Mouse (Mus musculus): ENCODE measurements around the gene Eps15l1. TPM values are rescaled to one million over a fixed set of nuclear protein-coding genes. Genes with fewer than 3 reads are reported as not detected.
A peak's percentile ranks its signal among the peaks of the same experiment; 100 is the strongest.

Eps15l1 gene
- polyA plus RNA-seq, 1 experiment from 2014 or later, result 68.0 TPM

- H3K27ac ChIP-seq (ENCODE audit: low read length), result no peak overlapping the region
- no peaks in the 10 kb centered on the region for H3K27me3 ChIP-seq (replicated peaks; ENCODE audit: control insufficient read depth, insufficient read depth, low read length)
- H3K4me3 ChIP-seq (replicated peaks; ENCODE audit: low read length), result no peak overlapping the region
- no peaks in the 10 kb centered on the region for H3K4me1 ChIP-seq (replicated peaks; ENCODE audit: control insufficient read depth, insufficient read depth, low read length)
- no peak overlapping the region for H3K9ac ChIP-seq (replicated peaks; ENCODE audit: low read depth, low read length)
- H3K36me3 ChIP-seq (ENCODE audit: control insufficient read depth, insufficient read depth), result peaks cover 62% of the 10 kb centered on the region
- no peak overlapping the region for H3K4me2 ChIP-seq (ENCODE audit: low read length)
- 66% methylated on average over 4 of the region's 5 CpGs for WGBS
- H3K9me3 ChIP-seq (ENCODE audit: control insufficient read depth, low read length), result no peaks in the 10 kb centered on the region
- ATAC-seq, result no peak
Observed at GRCm38 (mm10) chr8:72382395-72382794, 38.9 kb downstream of the Eps15l1 start.

DNA sequence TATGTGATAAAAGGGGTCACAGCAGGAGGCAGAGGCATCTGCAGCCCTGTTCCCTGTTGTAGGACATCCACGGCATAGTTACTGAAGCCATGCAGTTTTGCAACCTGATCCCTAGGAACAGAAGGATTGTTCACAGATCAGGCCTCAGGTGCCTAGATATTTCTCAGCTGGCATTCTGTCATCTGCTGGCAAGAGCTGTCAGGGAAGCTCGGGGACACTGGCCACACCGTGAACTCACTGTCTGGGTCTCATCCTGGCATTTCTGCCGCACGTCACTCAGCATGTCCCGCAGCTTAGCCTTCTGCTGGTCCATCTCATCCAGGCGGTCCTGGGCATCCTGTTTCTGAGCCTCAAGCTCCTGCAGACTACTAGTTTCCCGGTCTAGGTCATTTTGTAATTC, 40.6 kb downstream of the Eps15l1 start:
- Histone ChIP-seq H3K9me3 (ENCODE audit: control insufficient read depth, low read length) (no peaks in the 10 kb centered on the region), H3K4me1 (replicated peaks; ENCODE audit: control insufficient read depth, insufficient read depth, low read length) (no peaks in the 10 kb centered on the region), H3K4me3 (replicated peaks; ENCODE audit: low read length) (no peak overlapping the region), H3K4me2 (ENCODE audit: low read length) (no peak overlapping the region), H3K36me3 (ENCODE audit: control insufficient read depth, insufficient read depth) (peaks cover 56% of the 10 kb centered on the region), H3K27me3 (replicated peaks; ENCODE audit: control insufficient read depth, insufficient read depth, low read length) (no peaks in the 10 kb centered on the region), H3K27ac (ENCODE audit: low read length) (no peak overlapping the region), H3K9ac (replicated peaks; ENCODE audit: low read depth, low read length) (no peak overlapping the region)
- ATAC-seq, result no peak
- WGBS, result 89% methylated on average over 8 of the region's 8 CpGs

GRCm38 (mm10) chr8:72376900-72377299, 44.4 kb downstream of the Eps15l1 start:
- H3K9me3 ChIP-seq (ENCODE audit: control insufficient read depth, low read length), result no peaks in the 10 kb centered on the region
- H3K36me3 ChIP-seq (ENCODE audit: control insufficient read depth, insufficient read depth), result peaks cover 60% of the 10 kb centered on the region
- ATAC-seq, result no peak
- no peaks in the 10 kb centered on the region for H3K27me3 ChIP-seq (replicated peaks; ENCODE audit: control insufficient read depth, insufficient read depth, low read length)
- H3K9ac ChIP-seq (replicated peaks; ENCODE audit: low read depth, low read length), result no peak overlapping the region
- no peak overlapping the region for H3K4me3 ChIP-seq (replicated peaks; ENCODE audit: low read length)
- no peaks in the 10 kb centered on the region for H3K4me1 ChIP-seq (replicated peaks; ENCODE audit: control insufficient read depth, insufficient read depth, low read length)
- H3K27ac ChIP-seq (ENCODE audit: low read length), result no peak overlapping the region
- 93% methylated on average over 2 of the region's 2 CpGs for WGBS
- no peak overlapping the region for H3K4me2 ChIP-seq (ENCODE audit: low read length)

- Histone ChIP-seq H3K27ac (ENCODE audit: low read length) (no peak overlapping the region), H3K36me3 (ENCODE audit: control insufficient read depth, insufficient read depth) (peaks cover 60% of the 10 kb centered on the region), H3K9me3 (ENCODE audit: control insufficient read depth, low read length) (no peaks in the 10 kb centered on the region), H3K4me2 (ENCODE audit: low read length) (no peak overlapping the region), H3K27me3 (replicated peaks; ENCODE audit: control insufficient read depth, insufficient read depth, low read length) (no peaks in the 10 kb centered on the region), H3K4me1 (replicated peaks; ENCODE audit: control insufficient read depth, insufficient read depth, low read length) (no peaks in the 10 kb centered on the region), H3K4me3 (replicated peaks; ENCODE audit: low read length) (no peak overlapping the region), H3K9ac (replicated peaks; ENCODE audit: low read depth, low read length) (no peak overlapping the region)
- 97% methylated on average over 5 of the region's 5 CpGs for WGBS
- ATAC-seq, result no peak
Observed at GRCm38 (mm10) chr8:72376309-72376708, 45.0 kb downstream of the Eps15l1 start.

- WGBS, result 95% methylated on average over 5 of the region's 5 CpGs
- ATAC-seq, result no peak
- Histone ChIP-seq H3K4me2 (ENCODE audit: low read length) (no peak overlapping the region), H3K9ac (replicated peaks; ENCODE audit: low read depth, low read length) (no peak overlapping the region), H3K36me3 (ENCODE audit: control insufficient read depth, insufficient read depth) (peaks cover 68% of the 10 kb centered on the region), H3K4me3 (replicated peaks; ENCODE audit: low read length) (no peak overlapping the region), H3K4me1 (replicated peaks; ENCODE audit: control insufficient read depth, insufficient read depth, low read length) (no peaks in the 10 kb centered on the region), H3K27ac (ENCODE audit: low read length) (no peak overlapping the region), H3K9me3 (ENCODE audit: control insufficient read depth, low read length) (no peaks in the 10 kb centered on the region), H3K27me3 (replicated peaks; ENCODE audit: control insufficient read depth, insufficient read depth, low read length) (no peaks in the 10 kb centered on the region)
Observed at GRCm38 (mm10) chr8:72375161-72375560, 46.1 kb downstream of the Eps15l1 start.

DNA sequence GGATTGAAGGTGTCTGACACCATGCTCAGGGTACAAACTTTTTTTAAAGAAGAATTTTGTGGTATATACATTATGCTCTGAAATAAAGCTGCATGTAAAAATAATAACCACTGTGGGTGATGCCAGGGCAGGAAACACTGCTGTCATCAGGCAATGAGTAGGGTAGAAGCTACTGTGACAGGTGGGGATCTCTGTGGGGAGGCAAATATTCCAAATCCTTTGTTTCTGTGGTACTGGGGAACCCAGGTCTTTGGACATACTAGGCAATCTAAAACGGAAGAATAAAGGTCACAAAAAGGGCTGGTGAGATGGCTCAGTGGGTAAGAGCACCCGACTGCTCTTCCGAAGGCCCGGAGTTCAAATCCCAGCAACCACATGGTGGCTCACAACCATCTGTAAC, 48.9 kb downstream of the Eps15l1 start:
- ATAC-seq, result no peak
- no peak overlapping the region for H3K4me2 ChIP-seq (ENCODE audit: low read length)
- no peaks in the 10 kb centered on the region for H3K4me1 ChIP-seq (replicated peaks; ENCODE audit: control insufficient read depth, insufficient read depth, low read length)
- no peak overlapping the region for H3K27ac ChIP-seq (ENCODE audit: low read length)
- H3K36me3 ChIP-seq (ENCODE audit: control insufficient read depth, insufficient read depth), result peaks cover 64% of the 10 kb centered on the region
- 95% methylated on average over 4 of the region's 4 CpGs for WGBS
- no peak overlapping the region for H3K4me3 ChIP-seq (replicated peaks; ENCODE audit: low read length)
- H3K9ac ChIP-seq (replicated peaks; ENCODE audit: low read depth, low read length), result no peak overlapping the region
- H3K27me3 ChIP-seq (replicated peaks; ENCODE audit: control insufficient read depth, insufficient read depth, low read length), result no peaks in the 10 kb centered on the region
- no peaks in the 10 kb centered on the region for H3K9me3 ChIP-seq (ENCODE audit: control insufficient read depth, low read length)

DNA sequence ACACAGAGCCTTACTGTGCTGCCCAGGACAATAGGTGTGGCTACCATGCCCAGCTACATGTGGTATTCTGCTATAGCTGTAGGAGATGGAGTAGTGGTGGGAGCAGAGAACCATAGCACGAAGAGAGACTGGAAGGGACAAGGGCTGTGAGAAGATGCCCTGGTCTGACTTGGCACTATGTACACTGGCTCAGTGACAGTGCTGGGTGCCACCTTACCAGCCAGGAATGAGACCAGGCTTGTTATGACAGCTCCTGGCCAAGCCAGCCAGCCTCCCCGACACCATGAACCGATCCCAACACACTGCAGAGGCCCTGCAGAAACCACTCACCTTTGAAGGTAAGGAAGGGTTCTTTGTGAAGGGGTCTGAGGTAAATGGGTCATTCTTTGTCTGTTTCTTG, 49.9 kb downstream of the Eps15l1 start:
- Histone ChIP-seq H3K4me1 (replicated peaks; ENCODE audit: control insufficient read depth, insufficient read depth, low read length) (no peaks in the 10 kb centered on the region), H3K9me3 (ENCODE audit: control insufficient read depth, low read length) (no peaks in the 10 kb centered on the region), H3K27ac (ENCODE audit: low read length) (no peak overlapping the region), H3K4me3 (replicated peaks; ENCODE audit: low read length) (no peak overlapping the region), H3K36me3 (ENCODE audit: control insufficient read depth, insufficient read depth) (peaks cover 65% of the 10 kb centered on the region), H3K9ac (replicated peaks; ENCODE audit: low read depth, low read length) (no peak overlapping the region), H3K27me3 (replicated peaks; ENCODE audit: control insufficient read depth, insufficient read depth, low read length) (no peaks in the 10 kb centered on the region), H3K4me2 (ENCODE audit: low read length) (no peak overlapping the region)
- 100% methylated on average over 3 of the region's 3 CpGs for WGBS
- no peak for ATAC-seq

DNA sequence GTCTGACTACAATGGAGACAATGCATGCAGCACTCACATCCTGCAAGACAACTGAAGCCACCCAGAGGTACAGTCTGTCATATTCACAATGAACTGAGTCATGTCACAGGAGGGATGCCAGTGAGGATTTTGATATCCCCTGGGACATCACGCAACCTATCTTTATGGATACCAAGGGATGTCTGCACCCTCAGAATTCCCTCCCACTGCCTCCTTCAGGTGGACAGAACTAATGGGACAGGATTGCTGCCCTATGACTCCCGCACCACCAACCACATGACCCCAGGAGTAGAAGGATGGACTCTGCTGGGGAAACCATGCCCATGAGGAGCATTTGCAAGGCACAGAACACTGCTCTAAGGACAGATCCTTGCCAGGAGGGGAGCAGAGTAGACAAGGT, 54.8 kb downstream of the Eps15l1 start:
- Histone ChIP-seq H3K9ac (replicated peaks; ENCODE audit: low read depth, low read length) (no peak overlapping the region), H3K4me1 (replicated peaks; ENCODE audit: control insufficient read depth, insufficient read depth, low read length) (no peaks in the 10 kb centered on the region), H3K4me3 (replicated peaks; ENCODE audit: low read length) (no peak overlapping the region), H3K27me3 (replicated peaks; ENCODE audit: control insufficient read depth, insufficient read depth, low read length) (no peaks in the 10 kb centered on the region), H3K27ac (ENCODE audit: low read length) (no peak overlapping the region), H3K4me2 (ENCODE audit: low read length) (no peak overlapping the region), H3K36me3 (ENCODE audit: control insufficient read depth, insufficient read depth) (peaks cover 42% of the 10 kb centered on the region), H3K9me3 (ENCODE audit: control insufficient read depth, low read length) (no peaks in the 10 kb centered on the region)
- no peak for ATAC-seq
- whole genome bisulfite sequencing, result 95% methylated on average over 2 of the region's 2 CpGs

DNA sequence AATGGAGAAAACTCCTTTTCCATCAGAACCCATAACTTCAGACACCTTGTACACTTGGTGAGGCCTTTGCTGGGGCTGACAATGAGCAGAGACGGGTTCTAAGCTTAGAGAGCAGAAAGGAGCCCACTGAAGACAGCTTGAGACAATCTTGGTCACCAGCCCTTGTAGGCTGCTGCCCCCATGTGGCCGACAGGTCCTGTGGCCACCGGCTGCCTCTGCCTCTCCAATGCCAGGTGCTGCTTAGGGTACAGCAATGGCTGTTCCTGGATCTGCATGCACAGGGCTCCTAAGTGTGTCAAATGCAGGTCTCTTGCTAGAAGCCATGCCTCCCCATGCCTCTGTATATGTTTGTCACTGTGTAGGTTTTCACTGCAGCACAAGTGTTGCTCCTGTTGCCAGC, 55.4 kb downstream of the Eps15l1 start:
- peaks cover 39% of the 10 kb centered on the region for H3K36me3 ChIP-seq (ENCODE audit: control insufficient read depth, insufficient read depth)
- no peak overlapping the region for H3K27ac ChIP-seq (ENCODE audit: low read length)
- H3K27me3 ChIP-seq (replicated peaks; ENCODE audit: control insufficient read depth, insufficient read depth, low read length), result no peaks in the 10 kb centered on the region
- no peak overlapping the region for H3K4me3 ChIP-seq (replicated peaks; ENCODE audit: low read length)
- H3K4me1 ChIP-seq (replicated peaks; ENCODE audit: control insufficient read depth, insufficient read depth, low read length), result no peaks in the 10 kb centered on the region
- no peak overlapping the region for H3K4me2 ChIP-seq (ENCODE audit: low read length)
- peak; percentile 66 for ATAC-seq
- 21% methylated on average over 3 of the region's 3 CpGs for WGBS
- H3K9ac ChIP-seq (replicated peaks; ENCODE audit: low read depth, low read length), result no peak overlapping the region
- no peaks in the 10 kb centered on the region for H3K9me3 ChIP-seq (ENCODE audit: control insufficient read depth, low read length)

DNA sequence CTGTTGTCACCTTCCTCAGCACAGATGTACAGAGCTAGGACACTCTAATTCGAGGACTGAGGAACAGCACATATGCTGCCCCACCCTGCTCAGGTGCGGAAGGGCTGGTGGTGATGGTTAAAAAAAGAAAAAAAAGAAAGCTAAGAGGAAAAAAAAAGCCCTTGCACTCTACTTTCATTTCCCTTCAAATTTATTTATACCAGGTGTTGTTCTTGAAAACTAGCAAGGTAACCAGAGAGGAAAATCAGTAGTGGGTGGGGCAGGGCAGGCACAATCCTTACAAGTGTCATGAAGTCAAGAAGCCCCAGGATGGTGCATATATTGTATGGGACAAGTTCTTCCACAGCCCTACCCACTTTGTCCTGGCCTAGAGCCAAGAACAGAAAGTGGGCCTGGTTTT, 56.2 kb downstream of the Eps15l1 start:
- 97% methylated on average over 2 of the region's 2 CpGs for WGBS
- Histone ChIP-seq H3K4me1 (replicated peaks; ENCODE audit: control insufficient read depth, insufficient read depth, low read length) (no peaks in the 10 kb centered on the region), H3K27ac (ENCODE audit: low read length) (no peak overlapping the region), H3K4me2 (ENCODE audit: low read length) (no peak overlapping the region), H3K27me3 (replicated peaks; ENCODE audit: control insufficient read depth, insufficient read depth, low read length) (no peaks in the 10 kb centered on the region), H3K4me3 (replicated peaks; ENCODE audit: low read length) (no peak overlapping the region), H3K36me3 (ENCODE audit: control insufficient read depth, insufficient read depth) (peaks cover 32% of the 10 kb centered on the region), H3K9me3 (ENCODE audit: control insufficient read depth, low read length) (no peaks in the 10 kb centered on the region), H3K9ac (replicated peaks; ENCODE audit: low read depth, low read length) (no peak overlapping the region)
- ATAC-seq, result no peak

Data from forebrain, embryonic 16.5 days (tissue).